Mouse (Mus musculus): ENCODE measurements around the gene Pimreg. TPM values are rescaled to one million over a fixed set of nuclear protein-coding genes. Genes with fewer than 3 reads are reported as not detected.

Pimreg gene
- total and polyA plus RNA-seq, 3 experiments = not detected

DNA sequence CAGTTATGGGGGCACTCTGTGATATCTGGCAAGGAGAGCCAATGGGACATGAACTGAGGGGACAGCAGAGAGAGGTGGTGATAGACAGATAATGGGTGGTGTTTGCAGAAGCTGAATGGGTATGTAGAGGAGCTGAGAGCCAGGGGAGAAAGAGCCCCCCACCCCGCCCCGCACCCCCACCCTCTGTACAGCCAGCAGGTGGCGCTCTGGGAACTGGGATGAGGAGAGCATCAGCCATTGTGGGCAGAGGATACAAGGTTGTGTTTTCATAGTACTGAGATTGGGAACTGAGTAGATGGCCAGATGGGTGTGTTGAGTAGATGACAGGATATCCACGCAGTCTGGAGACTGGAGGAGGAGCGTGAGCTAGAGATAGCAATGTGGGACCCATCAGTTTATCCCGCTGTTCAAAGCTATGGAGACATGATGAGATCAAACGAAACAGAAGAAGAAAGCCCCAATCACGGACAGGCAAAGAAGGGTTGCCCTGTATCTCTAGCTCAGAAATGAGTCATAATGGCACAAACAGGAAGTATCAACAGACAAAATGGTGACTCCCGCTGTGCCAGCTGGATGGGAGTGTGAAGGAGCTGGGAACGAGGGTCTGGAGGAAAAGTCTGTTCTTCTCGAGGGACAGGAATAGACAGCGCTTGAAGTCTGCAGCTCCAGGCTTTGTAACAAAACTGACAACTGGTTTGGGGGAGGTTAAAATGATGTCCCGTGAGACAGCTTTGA is 25.1 kb upstream of the Pimreg start:
- Histone ChIP-seq H3K36me3 (replicated peaks) (no peaks in the 10 kb centered on the region), H3K9me3 (replicated peaks) (peaks cover 55% of the 10 kb centered on the region), H3K4me1 (ENCODE audit: insufficient read depth, low read depth, low read length) (no peaks in the 10 kb centered on the region), H3K27me3 (ENCODE audit: insufficient read depth, low read length) (no peaks in the 10 kb centered on the region), H3K4me3 (ENCODE audit: low read depth, low read length) (no peak overlapping the region)
- DNase-seq (ENCODE audit: low spot score) (no peak), ATAC-seq (ENCODE audit: extremely low read depth, insufficient number of reproducible peaks, low FRiP score, poor library complexity, severe bottlenecking) (no peak)
- no peak for TF ChIP-seq GATA2 (IDR thresholded peaks at IDR 0.05; ENCODE audit: borderline replicate concordance, low read depth, low read length)
- no peak for TF ChIP-seq CTCF (IDR thresholded peaks at IDR 0.05; ENCODE audit: low read depth, low read length)
- TF ChIP-seq GATA1 (IDR thresholded peaks at IDR 0.05; ENCODE audit: borderline replicate concordance, low read length) = no peak
- no peak for TF ChIP-seq POLR2AphosphoS5 (IDR thresholded peaks at IDR 0.05; ENCODE audit: insufficient replicate concordance, low read depth, low read length)
- no peak for TF ChIP-seq TAL1 (conservative IDR thresholded peaks at IDR 0.05; ENCODE audit: low read depth, low read length)

DNA sequence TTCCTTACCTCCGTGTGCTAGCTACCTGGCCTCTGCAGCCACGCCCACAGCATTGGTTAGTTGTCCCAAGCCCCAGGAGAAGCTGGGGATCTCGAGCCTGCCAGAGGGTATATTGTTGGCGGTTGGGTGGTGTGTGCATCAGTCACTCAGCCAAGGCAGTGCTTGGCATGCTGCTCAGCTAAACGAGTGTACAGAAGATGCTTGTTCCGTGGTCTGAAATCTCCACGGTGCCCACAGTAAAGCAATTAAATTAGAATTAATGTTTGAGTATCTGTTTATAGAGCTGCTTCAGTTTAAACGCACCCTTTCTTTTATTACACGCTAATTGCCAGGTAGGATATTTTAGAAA is 24.6 kb upstream of the Pimreg start:
- peaks cover 56% of the 10 kb centered on the region for H3K9me3 ChIP-seq (replicated peaks)
- H3K4me1 ChIP-seq (ENCODE audit: insufficient read depth, low read depth, low read length) = no peaks in the 10 kb centered on the region
- H3K36me3 ChIP-seq (replicated peaks) = no peaks in the 10 kb centered on the region
- no peak for TF ChIP-seq POLR2AphosphoS5 (IDR thresholded peaks at IDR 0.05; ENCODE audit: insufficient replicate concordance, low read depth, low read length)
- no peak for TF ChIP-seq TAL1 (conservative IDR thresholded peaks at IDR 0.05; ENCODE audit: low read depth, low read length)
- no peak for TF ChIP-seq CTCF (IDR thresholded peaks at IDR 0.05; ENCODE audit: low read depth, low read length)
- TF ChIP-seq GATA1 (IDR thresholded peaks at IDR 0.05; ENCODE audit: borderline replicate concordance, low read length) = no peak
- no peak for TF ChIP-seq GATA2 (IDR thresholded peaks at IDR 0.05; ENCODE audit: borderline replicate concordance, low read depth, low read length)
- DNase-seq (ENCODE audit: low spot score) = no peak
- no peak overlapping the region for H3K4me3 ChIP-seq (ENCODE audit: low read depth, low read length)
- no peaks in the 10 kb centered on the region for H3K27me3 ChIP-seq (ENCODE audit: insufficient read depth, low read length)
- no peak for ATAC-seq (ENCODE audit: extremely low read depth, insufficient number of reproducible peaks, low FRiP score, poor library complexity, severe bottlenecking)

- TF ChIP-seq CTCF (IDR thresholded peaks at IDR 0.05; ENCODE audit: low read depth, low read length) = no peak
- TF ChIP-seq GATA2 (IDR thresholded peaks at IDR 0.05; ENCODE audit: borderline replicate concordance, low read depth, low read length) = no peak
- no peak for TF ChIP-seq GATA1 (IDR thresholded peaks at IDR 0.05; ENCODE audit: borderline replicate concordance, low read length)
- no peak for TF ChIP-seq TAL1 (conservative IDR thresholded peaks at IDR 0.05; ENCODE audit: low read depth, low read length)
- no peak for TF ChIP-seq POLR2AphosphoS5 (IDR thresholded peaks at IDR 0.05; ENCODE audit: insufficient replicate concordance, low read depth, low read length)
- no peaks in the 10 kb centered on the region for H3K4me1 ChIP-seq (ENCODE audit: insufficient read depth, low read depth, low read length)
- ATAC-seq (ENCODE audit: extremely low read depth, insufficient number of reproducible peaks, low FRiP score, poor library complexity, severe bottlenecking) (no peak), DNase-seq (ENCODE audit: low spot score) (no peak)
- H3K36me3 ChIP-seq (replicated peaks) = no peaks in the 10 kb centered on the region
- H3K4me3 ChIP-seq (ENCODE audit: low read depth, low read length) = no peak overlapping the region
- H3K9me3 ChIP-seq (replicated peaks) = peaks cover 72% of the 10 kb centered on the region
- H3K27me3 ChIP-seq (ENCODE audit: insufficient read depth, low read length) = no peaks in the 10 kb centered on the region
These were observed 20.8 kb upstream of the Pimreg start for GRCm38 (mm10) chr11:72021015-72021414.

- H3K9me3 ChIP-seq (replicated peaks) = peaks cover 73% of the 10 kb centered on the region
- H3K27me3 ChIP-seq (ENCODE audit: insufficient read depth, low read length) = no peaks in the 10 kb centered on the region
- no peaks in the 10 kb centered on the region for H3K36me3 ChIP-seq (replicated peaks)
- H3K4me1 ChIP-seq (ENCODE audit: insufficient read depth, low read depth, low read length) = no peaks in the 10 kb centered on the region
- H3K4me3 ChIP-seq (ENCODE audit: low read depth, low read length) = no peak overlapping the region
- TF ChIP-seq TAL1 (conservative IDR thresholded peaks at IDR 0.05; ENCODE audit: low read depth, low read length) (no peak), GATA1 (IDR thresholded peaks at IDR 0.05; ENCODE audit: borderline replicate concordance, low read length) (no peak), GATA2 (IDR thresholded peaks at IDR 0.05; ENCODE audit: borderline replicate concordance, low read depth, low read length) (no peak), POLR2AphosphoS5 (IDR thresholded peaks at IDR 0.05; ENCODE audit: insufficient replicate concordance, low read depth, low read length) (no peak), CTCF (IDR thresholded peaks at IDR 0.05; ENCODE audit: low read depth, low read length) (no peak)
- DNase-seq (ENCODE audit: low spot score) (no peak), ATAC-seq (ENCODE audit: extremely low read depth, insufficient number of reproducible peaks, low FRiP score, poor library complexity, severe bottlenecking) (no peak)
These were observed 19.0 kb upstream of the Pimreg start for GRCm38 (mm10) chr11:72022827-72023226.

DNA sequence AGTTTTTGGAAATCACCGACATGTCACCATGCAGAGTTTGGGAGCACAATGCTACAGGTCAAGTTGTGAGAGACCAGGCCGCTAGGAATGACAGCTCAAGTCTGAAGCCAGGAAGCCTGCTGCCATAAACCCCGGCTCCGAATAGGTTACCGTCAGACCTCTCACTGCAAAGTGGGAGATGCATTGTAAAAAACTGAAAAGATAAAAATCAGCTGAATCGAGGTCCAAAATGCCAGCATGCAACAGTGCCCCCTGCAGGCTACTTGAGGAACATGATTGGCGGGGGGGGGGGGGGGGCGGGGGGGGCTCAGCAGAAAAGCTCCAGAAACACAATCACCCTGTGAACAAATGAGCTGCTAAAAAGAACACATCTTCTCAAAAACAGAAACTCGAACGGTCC is 18.3 kb upstream of the Pimreg start:
- no peak for ATAC-seq (ENCODE audit: extremely low read depth, insufficient number of reproducible peaks, low FRiP score, poor library complexity, severe bottlenecking)
- DNase-seq (ENCODE audit: low spot score) = no peak
- H3K4me1 ChIP-seq (ENCODE audit: insufficient read depth, low read depth, low read length) = no peaks in the 10 kb centered on the region
- no peaks in the 10 kb centered on the region for H3K27me3 ChIP-seq (ENCODE audit: insufficient read depth, low read length)
- no peak overlapping the region for H3K4me3 ChIP-seq (ENCODE audit: low read depth, low read length)
- peaks cover 70% of the 10 kb centered on the region for H3K9me3 ChIP-seq (replicated peaks)
- no peaks in the 10 kb centered on the region for H3K36me3 ChIP-seq (replicated peaks)
- TF ChIP-seq GATA1 (IDR thresholded peaks at IDR 0.05; ENCODE audit: borderline replicate concordance, low read length) (no peak), GATA2 (IDR thresholded peaks at IDR 0.05; ENCODE audit: borderline replicate concordance, low read depth, low read length) (no peak), POLR2AphosphoS5 (IDR thresholded peaks at IDR 0.05; ENCODE audit: insufficient replicate concordance, low read depth, low read length) (no peak), CTCF (IDR thresholded peaks at IDR 0.05; ENCODE audit: low read depth, low read length) (no peak), TAL1 (conservative IDR thresholded peaks at IDR 0.05; ENCODE audit: low read depth, low read length) (no peak)

DNA sequence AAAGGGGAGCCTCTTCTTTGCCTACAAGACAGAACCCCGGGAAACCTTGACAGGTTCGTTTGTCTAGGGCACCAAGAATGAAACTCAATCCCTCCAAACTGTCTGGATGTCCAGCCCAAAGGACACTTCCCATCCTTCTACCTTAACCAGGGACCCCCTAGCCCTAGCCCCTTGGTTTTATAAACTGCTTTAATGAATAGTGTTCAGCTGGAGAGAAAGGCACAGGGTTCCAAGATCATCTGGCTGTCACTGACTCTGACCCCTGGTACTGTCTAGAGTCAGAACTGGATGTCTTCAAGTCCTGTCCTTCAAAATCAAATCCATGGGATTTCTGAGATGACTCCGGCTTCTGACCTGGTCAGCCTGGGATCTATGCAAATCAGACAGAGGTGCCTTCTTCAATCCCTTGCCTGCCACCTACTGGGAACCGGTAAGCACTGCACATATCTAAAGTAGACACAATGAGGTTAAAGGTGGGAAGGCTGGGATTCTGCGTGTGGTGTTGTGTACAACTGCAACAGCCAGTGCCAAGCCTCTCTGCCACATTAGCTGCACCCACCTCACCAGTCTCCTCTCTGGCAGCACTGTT is 17.5 kb upstream of the Pimreg start:
- DNase-seq (ENCODE audit: low spot score) (no peak), ATAC-seq (ENCODE audit: extremely low read depth, insufficient number of reproducible peaks, low FRiP score, poor library complexity, severe bottlenecking) (no peak)
- no peaks in the 10 kb centered on the region for H3K27me3 ChIP-seq (ENCODE audit: insufficient read depth, low read length)

More for the DNA sequence above, 17.5 kb upstream of the Pimreg start:
- no peak overlapping the region for H3K4me3 ChIP-seq (ENCODE audit: low read depth, low read length)
- H3K36me3 ChIP-seq (replicated peaks) = no peaks in the 10 kb centered on the region
- H3K9me3 ChIP-seq (replicated peaks) = peaks cover 68% of the 10 kb centered on the region
- TF ChIP-seq CTCF (IDR thresholded peaks at IDR 0.05; ENCODE audit: low read depth, low read length) = no peak
- no peak for TF ChIP-seq TAL1 (conservative IDR thresholded peaks at IDR 0.05; ENCODE audit: low read depth, low read length)
- TF ChIP-seq POLR2AphosphoS5 (IDR thresholded peaks at IDR 0.05; ENCODE audit: insufficient replicate concordance, low read depth, low read length) = no peak
- TF ChIP-seq GATA1 (IDR thresholded peaks at IDR 0.05; ENCODE audit: borderline replicate concordance, low read length) = no peak
- TF ChIP-seq GATA2 (IDR thresholded peaks at IDR 0.05; ENCODE audit: borderline replicate concordance, low read depth, low read length) = no peak
- no peaks in the 10 kb centered on the region for H3K4me1 ChIP-seq (ENCODE audit: insufficient read depth, low read depth, low read length)

All from G1E (cell line).